Mouse (Mus musculus) kidney, embryonic 14.5 days (tissue): ENCODE measurements at regions not wholly inside any gene's neighbourhood (a gene's known extent, or its start where the extent isn't known, plus 50 kb on each side); places are given as distances from the start of the nearest gene placed in this dataset.
"Not testable (repeated sequence)": the region's sequence is repeated elsewhere in the genome, so short reads cannot be mapped to it uniquely, and the experiment has no call there.

Experiments used
- ATAC-seq: fragments of 200-750 bp; cut with Nextera tagmentation; 2 replicates; pipeline ENCODE4 v1.8.0; 2017; ENCODE audit warnings: moderate number of reproducible peaks, mild to moderate bottlenecking, moderate TSS enrichment, moderate library complexity; ENCODE audit not compliant: low FRiP score, low TSS enrichment
- H3K27ac ChIP-seq: fragments of 300-500 bp; sonication (generic); 2 replicates; pipeline ENCODE4 v1.5.1; 2014; ENCODE audit warnings: low read depth, mild to moderate bottlenecking, low read length, moderate library complexity, mixed read lengths
- H3K27me3 ChIP-seq: fragments of 300-500 bp; sonication (generic); 2 replicates; pipeline ENCODE4 v1.6.1; 2014; ENCODE audit warnings: mild to moderate bottlenecking, low read length; ENCODE audit not compliant: control insufficient read depth, insufficient read depth
- H3K36me3 ChIP-seq: fragments of 300-500 bp; sonication (generic); 2 replicates; pipeline ENCODE4 v1.6.1; 2014; ENCODE audit warnings: low read length, mixed read lengths; ENCODE audit not compliant: control insufficient read depth, insufficient read depth
- H3K4me1 ChIP-seq: fragments of 300-500 bp; sonication (generic); 2 replicates; pipeline ENCODE4 v1.6.1; 2014; ENCODE audit warnings: low read length, mixed read lengths; ENCODE audit not compliant: control insufficient read depth, insufficient read depth
- H3K4me2 ChIP-seq: fragments of 300-500 bp; sonication (generic); replicated peaks from 2 replicates; pipeline ENCODE4 v1.6.1; 2014; ENCODE audit warnings: low read depth, mild to moderate bottlenecking, low read length
- H3K4me3 ChIP-seq: fragments of 300-500 bp; sonication (generic); 2 replicates; pipeline ENCODE4 v1.5.1; 2014; ENCODE audit warnings: mild to moderate bottlenecking, low read length
- H3K9ac ChIP-seq: fragments of 300-500 bp; sonication (generic); 2 replicates; pipeline ENCODE4 v1.6.1; 2014; ENCODE audit warnings: low read depth, mild to moderate bottlenecking, low read length, moderate library complexity
- H3K9me3 ChIP-seq: fragments of 300-500 bp; sonication (generic); 2 replicates; pipeline ENCODE4 v1.6.1; 2016; ENCODE audit warnings: low read length; ENCODE audit not compliant: control insufficient read depth
- WGBS: fragments of 180-500 bp; shearing (Covaris S2); extraction: QIAGEN DNeasy Blood & Tissue Kit; methylation state at CpG from one replicate; pipeline ENCODE4 v1.1.7; 2014; 5-methylcytosine and 5-hydroxymethylcytosine counted together

DNA sequence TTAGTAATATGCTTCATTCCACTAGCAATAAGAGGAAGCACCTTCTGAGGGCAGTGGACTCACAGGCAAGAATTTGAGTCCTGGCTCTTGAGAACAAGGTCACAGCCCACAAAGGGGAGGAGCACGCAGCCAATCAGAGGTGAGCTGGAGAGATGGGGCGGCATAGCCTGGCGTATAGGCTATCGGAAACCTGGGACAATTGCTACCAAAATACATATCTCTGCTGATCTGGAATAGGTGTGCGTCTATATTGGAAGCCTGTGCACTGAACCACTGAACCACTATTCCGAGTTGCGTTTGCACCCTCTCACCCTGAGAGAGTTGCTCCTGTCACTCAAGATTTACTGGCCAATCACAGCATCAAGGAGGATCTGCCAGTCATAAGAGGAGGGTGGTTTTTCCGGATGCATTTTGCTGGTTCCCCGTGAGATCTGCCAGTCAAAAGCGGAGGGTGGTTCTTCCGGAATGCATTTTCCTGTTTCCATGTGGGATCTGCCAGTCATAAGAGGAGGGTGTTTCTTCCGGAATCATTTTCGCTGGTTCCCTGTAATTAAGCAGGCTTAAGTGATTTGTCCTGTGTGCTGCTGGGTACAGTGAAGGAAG is 80.1 kb upstream of the Riok2 start:
- H3K27me3 ChIP-seq, H3K4me2 ChIP-seq, H3K9me3 ChIP-seq, H3K36me3 ChIP-seq, H3K4me1 ChIP-seq, H3K27ac ChIP-seq: not testable (repeated sequence)
- Histone ChIP-seq H3K9ac (peak overlapping the region; percentile 34; the same call in 1 of the 2 replicates), H3K4me3 (peak overlapping the region; percentile 43)
- peak; percentile 100 for ATAC-seq
- WGBS, result 0% methylated on average over 13 of the region's 13 CpGs

DNA sequence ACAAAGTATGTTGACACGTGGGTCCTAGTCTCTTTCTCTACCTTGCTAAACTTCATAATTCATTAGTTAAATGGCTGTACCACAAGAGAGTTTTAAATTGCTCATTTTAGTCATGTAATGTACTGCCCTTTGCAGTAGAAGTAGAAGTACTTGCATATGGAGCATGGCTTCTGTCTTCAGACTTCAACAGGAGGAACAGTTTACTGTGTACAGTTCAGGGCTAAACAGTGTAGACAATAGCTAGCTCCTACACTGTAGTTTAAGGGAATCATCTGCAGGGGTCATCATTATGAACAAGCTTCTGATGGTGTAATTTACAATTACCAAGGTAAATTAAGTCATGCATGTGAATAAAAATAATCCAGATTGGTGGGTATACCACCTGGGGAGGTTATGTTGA is 79.1 kb upstream of the Riok2 start:
- not testable (repeated sequence) for H3K27ac ChIP-seq, H3K27me3 ChIP-seq, H3K36me3 ChIP-seq, H3K9me3 ChIP-seq, H3K9ac ChIP-seq, H3K4me1 ChIP-seq, ATAC-seq
- H3K4me2 ChIP-seq, result peak overlapping the region; percentile 39
- whole genome bisulfite sequencing, result 0% methylated on average over 1 of the region's 1 CpGs
- H3K4me3 ChIP-seq, result peak overlapping the region; percentile 43

DNA sequence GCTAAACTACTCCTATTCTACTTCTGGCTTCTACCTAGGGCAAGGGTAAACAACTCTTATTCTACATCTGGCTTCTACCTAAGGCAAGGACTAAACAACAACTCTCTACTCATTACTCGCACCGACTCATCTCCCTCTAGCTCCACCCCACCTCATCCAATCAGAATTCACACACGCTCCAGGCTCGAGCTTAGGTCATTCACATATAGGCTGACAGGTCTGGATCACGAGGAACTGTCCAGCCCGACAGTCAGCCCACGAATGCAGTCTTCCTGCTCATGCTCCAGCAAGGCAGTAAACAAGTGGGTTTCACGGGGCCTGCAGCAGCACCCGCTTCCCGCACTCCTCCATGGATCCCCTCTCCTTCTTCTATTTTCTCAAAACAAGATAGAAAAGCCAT is 70.6 kb upstream of the Riok2 start:
- WGBS, result 97% methylated on average over 10 of the region's 10 CpGs
- H3K4me3 ChIP-seq, H3K27me3 ChIP-seq, H3K4me1 ChIP-seq, H3K9ac ChIP-seq, ATAC-seq, H3K4me2 ChIP-seq, H3K36me3 ChIP-seq, H3K27ac ChIP-seq: not testable (repeated sequence)
- peaks cover 12% of the 10 kb centered on the region; the same call in 1 of the 2 replicates for H3K9me3 ChIP-seq
